Mouse (Mus musculus): ENCODE measurements around the gene Olfr960.

The Olfr960 gene

DNA sequence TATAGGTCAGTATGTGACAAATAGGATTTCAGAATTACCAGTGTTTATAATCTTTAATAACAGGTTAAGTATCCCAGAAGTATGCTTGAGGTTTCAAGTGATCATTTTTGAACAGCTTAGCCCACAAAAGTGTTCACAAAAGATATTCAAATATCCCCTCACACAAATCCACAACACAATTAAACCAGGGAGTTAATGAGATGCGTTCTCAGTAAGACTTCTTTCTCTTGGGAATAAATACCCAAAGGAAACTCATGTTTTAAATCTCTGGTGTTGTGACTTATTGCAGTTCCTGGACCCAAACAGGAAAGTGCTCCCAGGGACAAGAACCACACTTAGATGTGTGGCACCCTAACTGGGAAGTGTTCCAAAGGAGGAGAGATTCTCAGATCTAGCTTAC lies at the start of gene Olfr960:
Gene Olfr960 (plus strand): TSS at position 301 of the 400 bp plus-strand sequence.
- DNase-seq (ENCODE audit: low spot score), result no peak

DNA sequence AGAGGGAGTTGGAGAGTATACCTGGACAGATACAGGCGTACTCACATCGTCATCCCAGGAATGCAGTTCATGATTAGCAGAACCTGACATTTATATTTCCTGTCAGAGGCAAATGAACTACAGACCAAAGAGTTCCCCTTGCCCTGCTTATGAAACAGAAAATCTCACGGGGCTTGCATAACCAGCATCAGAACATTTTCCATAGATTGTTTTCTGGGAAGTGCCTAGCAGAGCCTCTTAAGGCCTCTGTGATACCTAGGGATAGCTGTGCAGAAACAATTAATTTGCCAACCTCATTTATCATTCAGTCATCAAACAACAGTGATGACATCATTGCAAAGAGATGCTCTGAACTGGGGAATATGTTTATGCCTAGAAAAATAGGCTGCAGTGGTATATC lies 45.7 kb upstream of the Olfr960 start, which contains the start of gene Olfr959:
Gene Olfr959 (minus strand): TSS at position 101 of the 400 bp plus-strand sequence.
- no peak for DNase-seq (ENCODE audit: low spot score)

DNA sequence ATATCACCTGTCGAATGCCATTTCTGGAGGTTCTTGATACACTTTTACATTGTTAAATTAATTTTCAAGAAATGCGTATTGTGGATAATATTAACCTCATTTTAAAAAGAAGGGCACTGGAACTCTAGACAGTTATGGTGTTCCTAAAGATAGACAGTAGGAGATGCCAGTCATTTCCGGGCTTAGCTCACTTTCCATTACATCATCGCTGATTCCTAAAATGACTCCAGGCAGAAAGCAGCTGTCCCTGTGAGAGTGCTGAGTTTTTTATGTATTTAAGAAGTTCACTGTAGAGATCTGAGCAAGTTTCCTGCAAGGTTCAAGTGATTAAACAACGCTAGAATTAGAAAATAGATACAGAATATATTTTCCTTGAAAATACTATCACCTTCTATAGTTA lies 44.1 kb upstream of the Olfr960 start:
- no peak for DNase-seq (ENCODE audit: low spot score)

DNA sequence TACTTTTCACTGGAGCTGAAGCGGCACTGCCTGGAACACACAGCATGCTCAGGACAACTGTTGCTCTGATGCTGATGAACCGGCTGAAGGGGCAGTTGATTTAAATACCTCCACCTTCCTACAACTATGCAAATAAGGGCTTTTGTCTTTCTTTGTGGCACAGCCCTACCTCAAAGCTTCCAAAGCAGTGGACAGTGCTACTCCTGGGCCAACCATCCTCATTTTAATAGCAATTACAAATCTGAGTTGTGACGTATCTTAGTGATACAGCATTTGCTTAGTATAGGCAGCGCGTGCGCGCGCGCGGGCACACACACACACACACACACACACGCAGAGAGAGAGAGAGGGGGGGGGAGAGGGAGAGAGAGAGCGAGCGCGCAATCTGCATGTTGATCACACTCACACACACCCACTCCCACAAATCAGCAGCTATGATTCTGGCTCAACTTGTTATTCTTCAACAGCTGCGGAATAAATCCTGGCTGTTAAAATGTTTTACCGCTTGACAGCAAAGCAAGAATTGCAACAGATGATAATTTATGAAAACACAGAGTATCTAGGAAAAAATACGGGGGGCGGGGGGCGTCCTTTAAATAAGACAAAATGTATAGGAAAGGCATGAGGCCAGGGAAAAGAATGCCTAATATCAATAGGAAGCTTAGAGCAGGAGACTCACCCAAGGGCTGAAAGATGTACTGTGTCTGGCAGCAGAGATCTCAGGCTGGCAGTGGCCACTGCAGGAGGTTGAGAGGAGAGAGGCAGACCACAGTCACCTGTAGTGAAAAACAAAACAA lies 18.4 kb upstream of the Olfr960 start:
- DNase-seq (ENCODE audit: low spot score), result no peak

DNA sequence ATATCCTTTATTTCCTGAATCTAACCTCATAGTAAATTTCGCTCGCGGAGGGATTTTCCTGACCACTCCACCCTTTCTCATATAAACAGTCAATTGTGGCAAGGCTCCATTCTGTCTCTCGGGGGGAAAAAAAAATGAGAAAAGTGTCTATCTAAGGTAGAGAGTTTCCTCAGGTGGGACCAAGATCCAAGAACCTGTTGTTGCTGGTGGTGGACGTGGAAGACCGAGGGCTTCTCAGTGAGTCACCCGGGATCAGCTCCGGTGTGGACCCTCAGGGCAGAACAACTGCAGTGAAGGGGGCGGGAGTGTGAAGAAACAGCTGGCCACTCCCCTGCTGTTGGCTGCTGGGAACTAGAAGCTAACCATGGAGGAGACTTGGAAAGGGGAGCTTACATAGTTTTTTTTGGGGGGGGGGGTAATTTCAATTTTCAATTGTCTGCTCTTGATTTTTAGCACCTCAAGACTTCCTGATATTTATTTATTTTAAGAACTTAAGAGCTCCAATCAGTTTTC lies 17.8 kb upstream of the Olfr960 start:
- no peak for DNase-seq (ENCODE audit: low spot score)

DNA sequence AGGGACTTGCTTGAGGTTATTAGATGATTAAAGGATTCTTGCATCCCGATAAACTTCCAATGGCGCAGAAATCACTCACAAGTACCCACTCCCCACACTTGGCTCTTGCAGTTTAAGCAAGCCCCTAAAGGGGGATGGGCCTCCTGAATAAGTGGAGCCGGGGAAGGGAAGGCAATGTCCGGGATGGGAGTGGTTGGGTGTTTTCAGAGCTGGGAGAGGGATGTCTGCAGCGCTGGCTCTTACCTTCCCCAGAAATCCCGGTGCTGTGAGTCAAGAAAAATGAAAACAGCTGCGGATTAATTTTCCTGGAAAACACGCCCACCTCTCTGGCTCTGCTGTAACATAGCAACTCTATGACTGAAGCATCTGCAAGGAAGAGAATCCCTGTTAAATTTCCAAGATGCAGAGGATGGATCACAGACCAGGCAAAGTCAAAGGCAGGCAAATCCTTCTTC lies 17.1 kb upstream of the Olfr960 start, which contains the start of gene AW551984:
Gene AW551984 (minus strand): TSS at position 405 of the 455 bp plus-strand sequence.
- no peak for DNase-seq (ENCODE audit: low spot score)

DNA sequence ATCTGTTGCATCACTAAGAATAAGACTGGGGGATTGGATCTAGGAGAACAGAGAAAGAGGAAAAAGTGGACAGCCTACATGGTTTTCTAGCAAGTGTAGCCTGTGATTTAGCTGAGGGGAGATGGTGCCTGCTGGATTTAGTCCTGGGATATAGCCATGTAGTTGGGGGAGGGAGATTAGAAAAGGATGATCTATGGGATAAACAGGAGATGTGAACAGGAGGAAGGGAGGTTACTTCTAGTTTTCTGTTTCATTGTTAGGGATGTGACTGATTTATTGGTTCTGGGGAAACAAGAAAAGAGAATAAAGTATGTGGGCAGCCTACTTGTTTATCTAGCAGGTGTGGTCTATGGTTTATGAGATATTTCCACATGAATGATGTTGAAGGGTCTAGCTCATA lies 12.7 kb upstream of the Olfr960 start:
- DNase-seq (ENCODE audit: low spot score), result no peak

DNA sequence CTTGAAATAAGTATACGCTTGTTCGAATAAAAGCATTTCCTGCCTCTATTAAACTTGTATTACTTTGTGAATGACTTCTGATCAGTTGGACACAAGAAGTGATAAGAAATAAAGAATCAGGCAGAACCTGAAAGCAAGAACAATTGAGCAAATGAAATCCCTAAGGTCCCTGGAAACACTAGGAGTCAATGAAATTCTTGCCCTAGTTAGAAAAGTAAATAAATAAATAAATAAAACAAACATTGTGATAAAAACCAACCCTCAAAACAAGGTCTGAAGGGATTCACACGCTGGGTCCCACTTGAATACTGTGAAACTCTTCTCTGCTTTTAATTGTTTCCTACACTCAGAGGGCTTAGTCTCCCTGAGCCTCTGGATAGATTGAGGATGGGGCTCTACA lies 10.8 kb upstream of the Olfr960 start, which contains the start of gene Olfr148:
Gene Olfr148 (plus strand): TSS at position 301 of the 400 bp plus-strand sequence.
- no peak for DNase-seq (ENCODE audit: low spot score)

DNA sequence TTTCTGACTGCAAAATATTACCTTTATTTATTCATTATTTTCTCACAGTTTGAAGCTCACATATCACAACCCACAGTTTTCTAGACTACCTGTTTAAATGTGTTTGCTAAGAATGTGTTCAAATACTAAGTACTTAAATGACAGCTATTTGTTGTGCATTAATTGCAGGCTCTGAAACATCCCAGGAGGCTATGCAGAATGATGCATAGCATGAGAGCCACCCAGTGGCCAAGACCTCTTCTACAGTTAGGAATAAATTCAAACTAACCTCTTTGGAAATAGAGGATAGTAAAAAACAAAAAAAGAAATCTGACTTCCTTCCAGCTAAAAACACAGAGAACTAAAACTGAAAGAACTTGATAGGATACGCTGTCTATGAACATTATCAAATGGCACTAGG lies 9.2 kb upstream of the Olfr960 start:
- DNase-seq (ENCODE audit: low spot score), result no peak

DNA sequence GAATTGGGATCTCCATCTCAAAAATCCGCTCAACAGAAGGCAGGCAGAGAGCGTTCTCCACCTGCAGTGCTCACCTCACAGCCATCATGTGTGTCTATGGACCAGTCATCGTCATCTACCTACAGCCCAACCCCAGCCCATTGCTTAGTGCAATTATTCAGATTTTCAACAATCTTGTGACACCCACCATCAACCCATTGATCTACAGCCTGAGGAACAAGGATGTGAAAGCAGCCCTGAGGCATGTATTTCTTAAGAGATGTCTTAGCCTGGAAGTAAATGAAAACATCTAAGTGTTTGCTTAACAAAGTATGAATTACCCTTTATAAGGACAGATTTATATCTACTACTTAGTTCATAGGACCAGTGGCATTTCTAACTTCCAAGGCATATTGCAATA lies 2.6 kb downstream of the Olfr960 start:
- DNase-seq (ENCODE audit: low spot score), result no peak

DNA sequence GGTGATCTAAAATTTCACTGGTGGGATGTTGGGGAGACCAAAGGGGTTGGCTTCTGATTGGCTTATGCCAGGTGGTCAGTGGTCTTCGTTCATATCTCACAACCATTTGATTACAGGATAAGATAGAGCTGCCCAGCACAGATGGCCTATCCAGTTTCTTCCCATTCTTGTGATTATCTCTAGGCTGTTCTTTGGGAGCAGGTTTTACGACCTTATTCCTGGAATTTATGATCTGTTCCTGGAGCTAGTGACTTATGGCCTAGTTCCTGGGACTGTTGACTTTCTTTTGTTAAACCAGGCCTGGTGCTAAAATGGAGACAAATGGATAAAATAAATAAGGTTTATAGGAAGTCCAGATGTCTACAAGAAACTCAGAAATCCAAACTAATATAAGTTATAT lies 3.5 kb downstream of the Olfr960 start:
- no peak for DNase-seq (ENCODE audit: low spot score)

DNA sequence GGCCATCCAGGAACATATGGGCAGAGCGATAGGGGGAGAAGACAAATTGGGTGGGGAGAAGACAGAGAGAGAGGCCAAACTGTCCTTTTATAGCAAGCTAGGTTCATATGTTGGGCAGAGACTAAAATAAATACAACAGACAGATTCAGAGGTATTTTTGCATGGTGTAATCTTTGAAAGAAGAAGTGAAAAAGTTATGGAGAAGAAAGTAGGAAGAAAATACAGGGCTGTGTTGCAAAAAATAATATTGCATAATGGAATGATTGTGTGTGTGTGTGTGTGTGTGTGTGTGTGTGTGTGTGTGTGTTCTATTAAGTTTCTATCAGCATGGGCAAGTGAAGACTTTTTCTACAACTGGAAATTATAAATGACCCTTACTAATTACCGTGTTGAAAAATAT lies 7.9 kb downstream of the Olfr960 start:
- DNase-seq (ENCODE audit: low spot score), result no peak

DNA sequence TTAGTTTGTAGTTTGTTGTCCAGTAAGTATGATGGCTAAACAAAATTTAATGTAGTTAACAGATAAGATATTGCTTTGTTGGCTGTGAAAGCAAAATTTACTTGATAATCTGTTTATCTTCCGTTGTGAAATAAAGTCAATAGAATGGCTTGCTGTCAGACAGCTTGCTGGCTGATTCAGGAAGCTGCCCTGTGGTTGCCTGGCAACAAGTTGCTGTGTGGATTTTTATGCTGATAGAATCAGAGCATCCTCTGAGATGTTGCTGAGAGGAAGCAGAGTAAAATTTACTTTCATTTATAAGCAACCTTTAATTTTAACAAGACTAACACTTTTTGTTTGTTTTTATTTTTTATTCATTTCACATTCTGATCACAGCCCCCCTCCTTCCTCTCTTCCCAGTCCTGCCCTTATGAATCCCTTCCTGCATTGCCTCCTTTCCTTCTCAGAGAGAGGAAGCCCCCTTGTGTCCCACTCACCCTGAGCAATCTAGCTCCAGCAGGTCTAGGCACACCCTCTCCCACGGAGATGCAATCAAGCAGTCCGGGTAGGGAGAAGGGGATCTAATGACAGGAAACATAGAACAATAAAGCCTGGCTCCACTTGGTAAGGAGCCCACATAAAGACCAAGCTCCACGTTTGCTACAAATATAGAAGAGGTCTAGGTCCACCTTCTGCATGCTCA lies 12.9 kb downstream of the Olfr960 start:
- DNase-seq (ENCODE audit: low spot score), result no peak

DNA sequence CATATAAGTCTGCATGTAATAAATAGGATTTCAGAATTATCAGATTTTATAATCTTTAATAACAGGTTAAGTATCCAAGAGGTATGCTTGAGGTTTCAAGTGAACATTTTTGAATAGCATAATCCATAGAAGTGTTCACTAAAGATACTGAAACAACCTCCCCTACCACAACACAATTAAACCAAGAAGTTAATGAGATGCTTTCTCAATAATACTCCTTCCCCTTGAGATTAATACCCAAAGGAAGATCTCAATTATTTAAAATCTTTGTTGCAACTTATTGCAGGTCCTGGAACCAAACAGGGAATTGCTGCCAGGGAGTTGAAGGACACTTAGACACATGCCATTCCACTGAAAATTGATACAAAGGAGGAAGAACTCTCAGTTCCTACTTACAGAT lies 23.6 kb downstream of the Olfr960 start, which contains the start of gene Olfr961:
Gene Olfr961 (plus strand): TSS at position 301 of the 400 bp plus-strand sequence.
- no peak for DNase-seq (ENCODE audit: low spot score)

DNA sequence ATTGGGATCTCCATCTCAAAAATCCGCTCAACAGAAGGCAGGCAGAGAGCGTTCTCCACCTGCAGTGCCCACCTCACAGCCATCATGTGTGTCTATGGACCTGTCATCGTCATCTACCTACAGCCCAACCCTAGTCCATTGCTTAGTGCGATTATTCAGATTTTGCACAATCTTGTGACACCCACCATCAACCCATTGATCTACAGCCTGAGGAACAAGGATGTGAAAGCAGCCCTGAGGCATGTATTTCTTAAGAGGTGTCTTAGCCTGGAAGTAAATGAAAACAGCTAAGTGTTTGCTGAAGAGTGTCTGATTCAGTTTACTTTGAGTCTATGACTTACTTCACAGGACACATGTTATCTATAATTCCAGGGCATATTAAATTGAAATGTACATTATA lies 26.2 kb downstream of the Olfr960 start:
- DNase-seq (ENCODE audit: low spot score), result no peak

DNA sequence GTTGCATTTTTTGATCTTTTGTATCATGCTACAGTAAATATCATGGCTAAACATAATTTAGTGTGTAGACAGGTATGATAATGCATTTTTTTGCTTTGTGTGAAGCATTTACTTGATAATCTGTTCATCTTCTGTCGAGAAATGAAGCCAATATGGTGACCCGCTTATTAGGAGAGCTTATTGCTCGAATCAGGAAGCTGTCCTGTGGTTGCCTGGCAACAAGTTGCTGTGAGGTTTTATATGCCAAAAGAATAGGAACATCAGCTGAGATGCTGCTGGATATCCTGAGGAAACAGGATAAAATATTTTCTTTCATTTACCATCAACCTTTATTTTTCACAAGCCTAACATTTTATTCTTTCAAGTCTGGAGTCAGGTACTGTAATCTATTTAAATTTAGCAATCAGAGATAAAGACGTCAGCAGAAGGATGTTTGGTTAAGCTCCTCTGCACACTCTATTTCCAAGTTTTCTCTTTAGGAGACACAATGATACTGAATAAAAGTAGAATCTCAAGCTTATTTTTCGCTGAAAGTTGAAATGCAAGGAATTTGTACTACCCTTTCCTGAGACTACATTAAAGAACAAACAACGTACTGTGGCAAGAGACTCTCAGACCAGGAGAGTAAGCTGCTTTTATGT lies 33.7 kb downstream of the Olfr960 start:
- DNase-seq (ENCODE audit: low spot score), result no peak

DNA sequence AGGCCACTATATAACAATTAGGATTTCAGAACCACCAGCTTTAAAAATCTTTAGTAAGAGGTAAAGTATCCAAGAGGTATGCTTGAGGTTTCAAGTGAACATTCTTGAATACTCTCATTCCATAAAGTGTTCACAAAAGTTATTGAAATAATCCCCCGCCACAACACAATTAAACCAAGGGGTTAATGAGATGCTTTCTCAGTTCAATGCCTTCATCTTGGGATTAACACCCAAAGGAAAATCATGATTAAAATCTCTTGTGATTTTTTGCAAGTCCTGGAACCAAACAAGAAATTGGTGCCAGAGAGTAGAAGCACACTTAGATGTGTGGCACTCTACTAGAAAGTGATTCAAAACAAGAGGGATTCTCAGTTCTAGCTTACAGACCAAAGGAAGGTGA lies 45.7 kb downstream of the Olfr960 start, which contains the start of gene Olfr963:
Gene Olfr963 (plus strand): TSS at position 301 of the 400 bp plus-strand sequence.
- DNase-seq (ENCODE audit: low spot score), result no peak

DNA sequence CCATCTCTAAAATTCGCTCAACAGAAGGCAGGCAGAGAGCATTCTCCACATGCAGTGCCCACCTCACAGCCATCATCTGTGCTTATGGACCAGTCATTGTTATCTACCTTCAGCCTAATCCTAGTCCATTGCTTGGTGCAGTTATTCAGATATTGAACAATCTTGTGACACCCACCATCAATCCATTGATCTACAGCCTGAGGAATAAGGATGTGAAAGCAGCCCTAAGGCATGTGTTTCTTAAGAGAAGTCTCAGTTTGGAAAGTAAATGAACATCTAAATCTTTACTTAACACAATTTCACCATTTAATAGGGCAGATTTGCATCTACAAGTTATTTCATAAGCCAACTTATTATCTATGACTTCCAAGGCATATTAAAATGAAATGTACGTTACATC lies 48.5 kb downstream of the Olfr960 start:
- no peak for DNase-seq (ENCODE audit: low spot score)

Measured in ovary, adult 18-20 months (tissue).